Mouse (Mus musculus) T-cell, adult 2 months (primary cell): ENCODE results near the gene Tent4a.
"Not testable (repeated sequence)": the region's sequence is repeated elsewhere in the genome, so short reads cannot be mapped to it uniquely, and the experiment has no call there.

ENCODE experiments used
- DNase-seq: peaks from one replicate; pipeline ENCODE4 v3.0.0; 2022; ENCODE audit warnings: low spot score

The Tent4a gene

DNA sequence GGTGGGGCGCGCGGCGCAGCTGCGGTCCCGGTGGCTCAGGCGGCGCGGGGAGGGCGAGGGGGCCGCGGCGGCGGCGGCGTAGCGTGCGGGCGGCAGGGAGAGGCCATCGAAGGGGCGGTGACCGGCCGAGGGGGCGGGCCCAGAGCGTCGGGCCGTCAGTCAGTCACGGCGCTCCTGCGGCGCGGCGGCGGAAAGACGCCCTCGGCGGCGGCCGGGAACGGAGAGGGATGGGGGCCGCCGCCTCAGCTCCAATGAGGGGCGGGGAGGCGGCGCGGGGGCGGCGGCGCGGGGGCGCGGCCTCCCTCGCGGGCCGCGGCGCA, at the start of gene Tent4a:
Tent4a (minus strand) TSS at position 284 of the 320 bp plus-strand sequence.
- DNase-seq, result no peak

- DNase-seq, result no peak
Measured at GRCm38 (mm10) chr13:69583591-69583990, 49.2 kb upstream of the Tent4a start.

DNA sequence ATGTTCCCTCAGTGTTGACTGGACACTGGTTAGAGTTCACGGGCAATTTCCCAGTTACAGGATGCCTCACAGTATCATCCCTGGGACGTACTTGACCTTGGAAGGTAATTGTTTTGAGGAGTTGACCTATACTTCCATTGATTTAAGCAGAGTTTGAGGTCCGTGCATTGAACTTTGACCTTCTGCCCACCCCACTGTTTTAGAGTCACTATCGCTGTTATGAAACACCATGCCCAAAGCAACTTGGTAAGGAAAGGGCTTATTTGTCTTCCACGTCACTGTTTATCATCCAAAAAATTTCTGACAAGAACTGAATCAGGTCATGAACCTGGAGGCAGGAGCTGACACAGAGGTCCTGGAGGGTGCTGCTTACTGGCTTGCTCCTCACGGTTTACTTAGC, 48.0 kb upstream of the Tent4a start:
- DNase-seq, result no peak

DNA sequence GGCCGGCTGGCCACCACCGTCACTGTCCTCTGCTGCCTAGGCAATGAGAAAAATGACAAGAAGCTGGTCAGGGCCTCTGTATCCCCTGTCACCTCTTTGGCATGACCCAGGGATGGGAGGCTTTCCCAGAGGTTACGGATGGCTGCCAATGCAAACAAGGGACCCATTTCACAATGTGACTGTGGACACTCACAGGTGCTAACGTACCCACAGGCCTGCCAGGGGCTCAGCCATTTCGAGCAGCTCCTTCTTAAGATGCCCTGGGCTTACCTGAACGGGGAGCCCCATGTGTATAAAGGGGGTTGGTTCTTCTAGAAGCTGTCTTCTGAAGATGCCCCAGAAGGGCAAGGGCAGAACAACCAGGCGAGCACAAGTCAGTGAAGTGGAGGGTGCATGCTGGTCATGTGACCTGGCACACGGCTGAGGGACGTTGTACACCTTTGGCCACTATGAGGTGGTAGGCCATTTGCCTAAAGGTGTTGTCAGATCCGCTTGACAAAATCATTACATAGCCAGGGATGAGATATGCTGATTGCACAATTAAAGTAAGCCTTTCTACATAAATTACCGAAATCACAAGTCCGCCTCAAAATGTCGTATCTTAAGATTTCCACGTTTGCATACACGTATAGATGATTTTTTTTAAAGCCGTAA, 42.9 kb upstream of the Tent4a start:
- DNase-seq, result no peak

- DNase-seq, result no peak
Measured at GRCm38 (mm10) chr13:69576676-69577075, 42.3 kb upstream of the Tent4a start.

DNA sequence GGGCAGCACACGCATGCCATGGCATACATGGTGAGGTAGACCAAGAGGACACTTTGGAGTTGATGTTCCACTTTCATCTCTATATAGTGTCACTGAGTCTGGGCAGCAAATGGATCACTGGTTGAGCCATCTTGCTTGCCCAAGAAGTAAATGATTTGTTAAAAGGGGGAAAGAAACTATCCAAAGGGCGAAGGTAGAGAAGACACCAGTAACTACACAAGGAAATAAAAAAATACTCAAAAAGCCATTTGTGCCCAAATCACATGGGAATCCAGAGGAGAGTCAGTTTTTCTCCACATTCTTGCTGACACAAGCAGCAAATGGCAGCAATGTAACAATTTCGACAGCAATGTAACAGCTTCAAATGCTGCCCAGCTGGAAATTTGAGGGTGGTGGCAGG, 38.2 kb upstream of the Tent4a start:
- no peak for DNase-seq

DNA sequence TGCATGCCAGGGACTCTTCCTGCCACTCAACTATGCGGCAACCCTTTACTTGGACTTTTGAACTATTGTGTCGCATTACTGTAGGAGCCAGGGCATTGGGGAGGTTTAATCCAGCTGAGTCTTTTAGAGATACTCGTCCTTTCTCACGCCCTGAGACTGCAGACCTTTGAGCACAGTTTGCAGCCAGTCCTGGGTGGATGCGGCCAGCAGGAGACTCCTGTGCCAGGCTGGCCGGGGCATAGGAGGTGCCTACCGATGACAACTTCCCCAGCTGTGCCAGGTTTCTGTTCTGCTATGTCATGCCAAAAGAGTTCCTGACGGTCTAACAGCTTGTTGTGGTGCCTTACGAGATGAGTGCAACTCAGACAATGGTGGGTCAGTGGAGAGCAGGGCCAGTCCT, 34.8 kb upstream of the Tent4a start:
- DNase-seq, result no peak

GRCm38 (mm10) chr13:69565401-69565800, 31.0 kb upstream of the Tent4a start:
- DNase-seq, result not testable (repeated sequence)

DNA sequence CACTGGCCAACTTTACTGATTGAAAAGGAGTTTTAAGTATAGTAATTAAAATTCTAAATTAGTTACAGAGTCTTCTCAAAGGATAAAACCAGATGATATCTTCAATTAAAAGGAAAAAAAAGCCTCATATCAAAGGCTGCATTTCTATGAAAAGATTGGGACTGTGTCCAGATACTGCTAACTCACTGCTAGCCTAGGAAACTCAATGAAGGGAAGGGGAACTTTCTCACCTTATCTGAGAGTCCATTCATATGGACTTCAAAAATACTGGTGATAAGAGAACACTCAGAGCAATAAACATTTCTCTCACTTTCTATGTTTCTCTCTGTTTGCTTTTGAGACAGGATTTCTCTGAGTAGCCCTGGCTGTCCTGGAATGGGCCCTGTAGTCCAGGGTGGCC, 30.2 kb upstream of the Tent4a start:
- DNase-seq, result no peak

DNA sequence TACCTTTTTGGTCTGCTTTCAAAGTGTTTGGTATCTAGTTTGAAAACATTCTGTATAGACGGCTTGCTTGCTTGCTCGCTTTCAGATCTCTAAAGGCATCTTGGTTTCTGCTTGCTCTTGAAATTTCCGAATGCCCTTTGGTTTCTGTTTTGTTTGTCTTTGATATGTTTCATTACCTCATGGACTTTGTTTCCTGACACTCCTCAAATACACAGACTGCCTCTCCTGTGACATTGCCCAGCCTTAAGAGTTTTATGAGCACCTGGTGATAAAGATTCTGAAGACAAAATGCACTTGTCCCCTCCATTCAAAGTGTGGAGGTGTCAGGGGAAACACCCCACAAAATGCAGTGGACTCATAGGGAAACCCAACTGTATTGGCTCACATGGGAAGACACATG, 29.5 kb upstream of the Tent4a start:
- no peak for DNase-seq

- no peak for DNase-seq
Measured at GRCm38 (mm10) chr13:69562654-69563574, 28.5 kb upstream of the Tent4a start.

GRCm38 (mm10) chr13:69562004-69562403, 27.6 kb upstream of the Tent4a start:
- no peak for DNase-seq

- no peak for DNase-seq
Measured at GRCm38 (mm10) chr13:69559291-69559961, 25.0 kb upstream of the Tent4a start.

- DNase-seq, result no peak
Measured at GRCm38 (mm10) chr13:69558098-69558660, 23.8 kb upstream of the Tent4a start.

DNA sequence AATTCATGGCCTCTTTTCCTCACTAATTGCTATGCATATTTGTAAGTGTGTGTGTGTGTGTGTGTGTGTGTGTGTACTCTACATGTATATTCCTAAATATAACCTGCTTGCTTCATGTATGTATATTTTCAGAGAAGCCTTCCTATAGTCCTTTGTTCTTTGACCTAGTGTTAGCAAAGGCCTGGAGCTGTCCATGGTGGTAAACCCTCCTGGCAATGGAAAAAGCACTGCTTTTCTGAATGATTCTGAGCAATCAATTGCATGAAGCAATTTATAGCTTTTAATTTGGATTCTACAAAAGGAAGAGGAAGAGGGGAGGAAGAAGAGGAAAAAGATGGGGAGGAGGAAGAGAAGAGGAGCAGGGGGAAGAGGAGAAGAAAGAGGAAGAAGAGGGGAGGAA, 22.3 kb upstream of the Tent4a start:
- DNase-seq, result no peak

- no peak for DNase-seq
Measured at GRCm38 (mm10) chr13:69555957-69556482, 21.6 kb upstream of the Tent4a start.

- no peak for DNase-seq
Measured at GRCm38 (mm10) chr13:69555045-69555444, 20.6 kb upstream of the Tent4a start.

GRCm38 (mm10) chr13:69554255-69554654, 19.8 kb upstream of the Tent4a start:
- no peak for DNase-seq

- DNase-seq, result peak; percentile 18
Measured at GRCm38 (mm10) chr13:69553024-69553423, 18.6 kb upstream of the Tent4a start.

- no peak for DNase-seq
Measured at GRCm38 (mm10) chr13:69550831-69551230, 16.4 kb upstream of the Tent4a start.

DNA sequence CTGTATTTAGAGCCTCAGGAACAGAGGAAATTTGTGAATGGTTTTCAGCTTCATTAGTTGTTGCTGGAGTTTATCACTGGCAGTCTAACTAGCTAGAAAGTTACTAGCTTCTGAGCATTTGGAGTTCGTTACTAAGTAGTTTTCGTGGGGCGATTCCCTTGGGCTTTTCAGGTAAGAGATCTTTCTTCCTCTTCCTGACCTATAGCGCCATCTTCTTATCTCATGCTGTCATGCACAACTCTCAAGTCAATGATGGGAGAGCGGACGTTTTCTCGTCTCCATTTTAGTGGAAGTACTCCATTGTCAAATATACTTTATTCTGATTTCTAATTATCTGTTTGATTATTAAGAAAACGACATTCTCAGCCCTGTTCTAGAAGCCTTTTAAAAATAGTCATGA, 15.6 kb upstream of the Tent4a start:
- DNase-seq, result no peak

GRCm38 (mm10) chr13:69547488-69548180, 13.2 kb upstream of the Tent4a start:
- DNase-seq, result no peak
